Mouse (Mus musculus): ENCODE measurements at regions not wholly inside any gene's neighbourhood (a gene's known extent, or its start where the extent isn't known, plus 50 kb on each side); places are given as distances from the start of the nearest gene placed in this dataset.

DNA sequence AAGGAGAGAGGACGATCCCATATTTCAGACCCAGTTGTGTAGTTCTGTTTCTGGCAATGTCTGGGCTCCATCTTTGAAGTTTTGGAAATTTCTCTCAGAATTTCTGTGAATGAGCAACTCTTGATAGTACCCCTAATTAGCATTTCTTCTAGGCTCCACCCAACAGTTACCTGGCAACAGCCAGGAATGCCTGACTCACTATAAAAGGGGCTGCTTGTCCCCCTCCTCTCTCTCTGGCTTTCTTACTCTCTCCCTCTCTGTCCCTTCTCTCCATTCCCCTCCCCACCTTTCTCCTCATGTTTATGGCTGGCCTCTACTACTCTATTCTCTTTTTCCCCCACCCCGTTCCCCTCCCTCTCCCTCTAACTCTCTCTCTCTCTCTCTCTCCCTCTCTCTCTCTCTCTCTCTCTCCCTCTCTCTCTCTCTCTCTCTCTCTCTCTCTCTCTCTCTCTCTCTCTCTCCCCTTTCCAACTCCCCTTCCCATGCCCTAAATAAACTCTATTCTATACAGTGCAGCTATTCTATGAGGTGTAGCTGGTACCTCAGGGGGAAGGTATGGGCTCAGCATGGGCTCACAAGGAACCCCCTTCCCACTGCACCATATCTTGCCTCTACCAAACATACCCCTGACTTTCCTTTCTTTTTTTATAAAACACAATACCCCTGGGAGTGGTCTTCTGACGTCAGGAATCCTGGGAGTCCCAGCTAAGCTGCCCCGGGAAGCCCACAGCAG, 118.7 kb upstream of the Prok2 start:
- no peaks in the 10 kb centered on the region for H3K4me1 ChIP-seq (ENCODE audit: control insufficient read depth in 2 of 2, insufficient read depth in 2 of 2, low read length in 2 of 2, poor library complexity in 1 of 2)
- H3K36me3 ChIP-seq (ENCODE audit: control insufficient read depth, insufficient read depth, low read length, poor library complexity, severe bottlenecking): no peaks in the 10 kb centered on the region
- H3K9ac ChIP-seq (ENCODE audit: insufficient read depth, low read depth, low read length, poor library complexity, severe bottlenecking): no peak overlapping the region
- TF ChIP-seq ZC3H11A (IDR thresholded peaks at IDR 0.05; ENCODE audit: borderline replicate concordance, low read depth, low read length): no peak
- no peak for TF ChIP-seq ZNF384 (IDR thresholded peaks at IDR 0.05; ENCODE audit: low read depth, low read length)
- TF ChIP-seq HCFC1 (IDR thresholded peaks at IDR 0.05; ENCODE audit: borderline replicate concordance, insufficient read depth, low read length): no peak
- no peak for TF ChIP-seq MAFK (IDR thresholded peaks at IDR 0.05; ENCODE audit: insufficient read depth, low read depth, low read length)
- no peak for TF ChIP-seq CHD2 (IDR thresholded peaks at IDR 0.05; ENCODE audit: low read depth, low read length)
- DNase-seq (ENCODE audit: low read depth, low spot score): no peak
- no peaks in the 10 kb centered on the region for H3K9me3 ChIP-seq (ENCODE audit: control insufficient read depth, insufficient read depth, low read depth, low read length)
- no peak overlapping the region for H3K4me3 ChIP-seq (ENCODE audit: insufficient read depth in 1 of 2, low read depth in 1 of 2, low read length in 2 of 2, poor library complexity in 1 of 2, severe bottlenecking in 1 of 2)
- no peak overlapping the region for H3K27ac ChIP-seq (ENCODE audit: insufficient read depth, low read depth, low read length, poor library complexity, severe bottlenecking)
- in situ Hi-C loops (cut with MboI; ENCODE audit: low sequenced_read_pairs in 2 of 2, unreplicated experiment in 2 of 2): no loop called here

DNA sequence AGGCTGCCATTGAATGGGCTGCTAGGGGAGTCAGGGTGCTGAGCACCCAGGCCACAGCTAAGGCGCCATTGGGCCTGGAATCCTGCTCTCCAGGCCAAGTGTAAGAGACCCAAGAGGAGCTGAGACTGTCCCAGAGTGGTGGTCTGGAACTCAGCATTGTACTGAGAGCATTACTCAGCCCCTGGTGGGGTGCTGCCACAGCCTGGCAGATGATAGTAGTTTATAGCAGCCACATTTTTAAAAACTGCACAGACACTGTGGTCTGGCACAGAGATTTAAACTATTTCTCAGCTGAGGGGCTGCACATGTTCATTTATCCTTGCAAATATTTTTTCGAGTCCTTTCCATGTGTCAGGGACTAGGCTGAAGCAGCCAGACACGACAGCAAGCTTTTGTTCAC, 117.3 kb upstream of the Prok2 start:
- in situ Hi-C loops (cut with MboI; ENCODE audit: low sequenced_read_pairs in 2 of 2, unreplicated experiment in 2 of 2): no loop called here
- TF ChIP-seq ZNF384 (IDR thresholded peaks at IDR 0.05; ENCODE audit: low read depth, low read length) (no peak), CHD2 (IDR thresholded peaks at IDR 0.05; ENCODE audit: low read depth, low read length) (no peak), HCFC1 (IDR thresholded peaks at IDR 0.05; ENCODE audit: borderline replicate concordance, insufficient read depth, low read length) (no peak), ZC3H11A (IDR thresholded peaks at IDR 0.05; ENCODE audit: borderline replicate concordance, low read depth, low read length) (no peak), MAFK (IDR thresholded peaks at IDR 0.05; ENCODE audit: insufficient read depth, low read depth, low read length) (no peak)
- DNase-seq (ENCODE audit: low read depth, low spot score): no peak

DNA sequence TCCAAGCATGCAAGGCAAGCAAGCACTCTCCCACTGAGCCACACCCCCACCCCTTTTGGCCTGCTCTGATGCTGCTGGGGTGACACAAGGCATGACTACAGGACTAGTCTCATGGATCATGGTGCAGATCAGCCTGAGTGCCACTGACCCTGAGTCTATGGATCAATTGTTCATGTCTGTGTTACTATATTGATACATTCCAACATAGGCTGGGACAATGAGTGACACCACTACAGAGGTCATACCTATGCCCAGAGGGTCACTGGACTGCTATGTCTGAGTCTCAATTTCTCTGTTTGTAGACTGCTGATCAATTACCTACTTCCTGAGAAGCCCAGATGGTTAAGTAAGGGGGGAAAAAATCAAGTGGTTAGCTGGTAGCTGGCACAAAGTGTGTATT, 116.5 kb upstream of the Prok2 start:
- H3K4me1 ChIP-seq (ENCODE audit: control insufficient read depth in 2 of 2, insufficient read depth in 2 of 2, low read length in 2 of 2, poor library complexity in 1 of 2): no peaks in the 10 kb centered on the region
- in situ Hi-C loops (cut with MboI; ENCODE audit: low sequenced_read_pairs in 2 of 2, unreplicated experiment in 2 of 2): no loop called here
- no peak overlapping the region for H3K9ac ChIP-seq (ENCODE audit: insufficient read depth, low read depth, low read length, poor library complexity, severe bottlenecking)
- DNase-seq (ENCODE audit: low read depth, low spot score): no peak
- H3K4me3 ChIP-seq (ENCODE audit: insufficient read depth in 1 of 2, low read depth in 1 of 2, low read length in 2 of 2, poor library complexity in 1 of 2, severe bottlenecking in 1 of 2): no peak overlapping the region
- no peaks in the 10 kb centered on the region for H3K36me3 ChIP-seq (ENCODE audit: control insufficient read depth, insufficient read depth, low read length, poor library complexity, severe bottlenecking)
- TF ChIP-seq MAFK (IDR thresholded peaks at IDR 0.05; ENCODE audit: insufficient read depth, low read depth, low read length) (no peak), ZNF384 (IDR thresholded peaks at IDR 0.05; ENCODE audit: low read depth, low read length) (no peak), CHD2 (IDR thresholded peaks at IDR 0.05; ENCODE audit: low read depth, low read length) (no peak), HCFC1 (IDR thresholded peaks at IDR 0.05; ENCODE audit: borderline replicate concordance, insufficient read depth, low read length) (no peak), ZC3H11A (IDR thresholded peaks at IDR 0.05; ENCODE audit: borderline replicate concordance, low read depth, low read length) (no peak)
- no peak overlapping the region for H3K27ac ChIP-seq (ENCODE audit: insufficient read depth, low read depth, low read length, poor library complexity, severe bottlenecking)
- H3K9me3 ChIP-seq (ENCODE audit: control insufficient read depth, insufficient read depth, low read depth, low read length): no peaks in the 10 kb centered on the region

More for the DNA sequence above, 117.3 kb upstream of the Prok2 start:
- H3K4me3 ChIP-seq (ENCODE audit: insufficient read depth in 1 of 2, low read depth in 1 of 2, low read length in 2 of 2, poor library complexity in 1 of 2, severe bottlenecking in 1 of 2): no peak overlapping the region
- no peaks in the 10 kb centered on the region for H3K9me3 ChIP-seq (ENCODE audit: control insufficient read depth, insufficient read depth, low read depth, low read length)
- no peak overlapping the region for H3K27ac ChIP-seq (ENCODE audit: insufficient read depth, low read depth, low read length, poor library complexity, severe bottlenecking)
- no peaks in the 10 kb centered on the region for H3K4me1 ChIP-seq (ENCODE audit: control insufficient read depth in 2 of 2, insufficient read depth in 2 of 2, low read length in 2 of 2, poor library complexity in 1 of 2)
- no peak overlapping the region for H3K9ac ChIP-seq (ENCODE audit: insufficient read depth, low read depth, low read length, poor library complexity, severe bottlenecking)
- no peaks in the 10 kb centered on the region for H3K36me3 ChIP-seq (ENCODE audit: control insufficient read depth, insufficient read depth, low read length, poor library complexity, severe bottlenecking)

DNA sequence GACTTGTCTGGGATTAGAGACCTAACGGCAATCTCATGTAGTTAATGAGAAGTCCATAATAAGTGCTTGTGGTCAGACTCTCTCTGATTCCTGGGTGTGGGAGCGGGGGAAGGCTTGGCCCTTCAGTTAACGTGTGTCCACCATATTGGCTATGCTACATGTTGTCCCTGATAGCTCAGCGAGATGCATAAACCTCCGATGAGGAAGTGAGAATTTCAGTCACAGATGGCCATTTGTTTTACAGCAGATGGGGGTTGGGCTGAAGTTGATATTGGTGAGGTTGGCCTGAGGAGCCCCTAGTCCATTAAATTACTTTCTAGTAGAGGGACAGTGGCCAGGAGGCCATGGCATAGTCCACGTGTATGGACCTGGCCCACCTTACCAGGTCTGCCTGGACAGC, 114.6 kb upstream of the Prok2 start:
- H3K4me1 ChIP-seq (ENCODE audit: control insufficient read depth in 2 of 2, insufficient read depth in 2 of 2, low read length in 2 of 2, poor library complexity in 1 of 2): no peaks in the 10 kb centered on the region
- no peaks in the 10 kb centered on the region for H3K9me3 ChIP-seq (ENCODE audit: control insufficient read depth, insufficient read depth, low read depth, low read length)
- no peak for DNase-seq (ENCODE audit: low read depth, low spot score)
- H3K27ac ChIP-seq (ENCODE audit: insufficient read depth, low read depth, low read length, poor library complexity, severe bottlenecking): no peak overlapping the region
- in situ Hi-C loops (cut with MboI; ENCODE audit: low sequenced_read_pairs in 2 of 2, unreplicated experiment in 2 of 2): no loop called here
- no peaks in the 10 kb centered on the region for H3K36me3 ChIP-seq (ENCODE audit: control insufficient read depth, insufficient read depth, low read length, poor library complexity, severe bottlenecking)
- no peak overlapping the region for H3K9ac ChIP-seq (ENCODE audit: insufficient read depth, low read depth, low read length, poor library complexity, severe bottlenecking)
- TF ChIP-seq ZC3H11A (IDR thresholded peaks at IDR 0.05; ENCODE audit: borderline replicate concordance, low read depth, low read length) (no peak), HCFC1 (IDR thresholded peaks at IDR 0.05; ENCODE audit: borderline replicate concordance, insufficient read depth, low read length) (no peak), MAFK (IDR thresholded peaks at IDR 0.05; ENCODE audit: insufficient read depth, low read depth, low read length) (no peak), CHD2 (IDR thresholded peaks at IDR 0.05; ENCODE audit: low read depth, low read length) (no peak), ZNF384 (IDR thresholded peaks at IDR 0.05; ENCODE audit: low read depth, low read length) (no peak)
- no peak overlapping the region for H3K4me3 ChIP-seq (ENCODE audit: insufficient read depth in 1 of 2, low read depth in 1 of 2, low read length in 2 of 2, poor library complexity in 1 of 2, severe bottlenecking in 1 of 2)
